Mouse (Mus musculus) hindbrain, embryonic 13.5 days (tissue): ENCODE data around the gene Add2. TPM values are rescaled to one million over a fixed set of nuclear protein-coding genes. Genes with fewer than 3 reads are reported as not detected.

Experiments
- ATAC-seq: fragments of 200-750 bp; cut with Nextera tagmentation; 2 replicates; pipeline ENCODE4 v1.8.0; 2017; ENCODE audit warnings: moderate TSS enrichment; ENCODE audit not compliant: low FRiP score
- H3K27ac ChIP-seq: fragments of 300-500 bp; sonication (generic); 2 replicates; pipeline ENCODE4 v1.5.1; 2015; ENCODE audit warnings: inconsistent platforms, mild to moderate bottlenecking, moderate library complexity
- H3K27me3 ChIP-seq: fragments of 300-500 bp; sonication (generic); 2 replicates; pipeline ENCODE4 v1.6.1; 2015; ENCODE audit warnings: mild to moderate bottlenecking, inconsistent platforms
- H3K36me3 ChIP-seq: fragments of 300-500 bp; sonication (generic); 2 replicates; pipeline ENCODE4 v1.6.1; 2015; ENCODE audit warnings: mild to moderate bottlenecking, inconsistent platforms
- H3K4me1 ChIP-seq: fragments of 300-500 bp; sonication (generic); replicated peaks from 2 replicates; pipeline ENCODE4 v1.6.1; 2015; ENCODE audit warnings: inconsistent platforms
- H3K4me2 ChIP-seq: fragments of 300-500 bp; sonication (generic); 2 replicates; pipeline ENCODE4 v1.6.1; 2015; ENCODE audit warnings: inconsistent platforms, mild to moderate bottlenecking, moderate library complexity
- H3K4me3 ChIP-seq: fragments of 300-500 bp; sonication (generic); 2 replicates; pipeline ENCODE4 v1.5.1; 2015; ENCODE audit warnings: mild to moderate bottlenecking, inconsistent platforms
- H3K9ac ChIP-seq: fragments of 300-500 bp; sonication (generic); 2 replicates; pipeline ENCODE4 v1.6.1; 2015; ENCODE audit warnings: mild to moderate bottlenecking, inconsistent platforms
- H3K9me3 ChIP-seq: fragments of 300-500 bp; sonication (generic); 2 replicates; pipeline ENCODE4 v1.6.1; 2016; ENCODE audit warnings: inconsistent platforms
- WGBS: fragments of 180-500 bp; shearing (Covaris S2); methylation state at CpG from one replicate; pipeline ENCODE4 v1.1.7; 2015; 5-methylcytosine and 5-hydroxymethylcytosine counted together
- polyA plus RNA-seq: library from polyadenylated mRNA; unstranded; fragments of >200 nt; fragmentation: Nextera tagmentation; extraction: Ambion mirVana; gene quantifications from 2 replicates; pipeline ENCODE4 v1.2.1, GENCODE M21; 2015

The Add2 gene
- polyA plus RNA-seq, 1 experiment from 2014 or later: 173 TPM

DNA sequence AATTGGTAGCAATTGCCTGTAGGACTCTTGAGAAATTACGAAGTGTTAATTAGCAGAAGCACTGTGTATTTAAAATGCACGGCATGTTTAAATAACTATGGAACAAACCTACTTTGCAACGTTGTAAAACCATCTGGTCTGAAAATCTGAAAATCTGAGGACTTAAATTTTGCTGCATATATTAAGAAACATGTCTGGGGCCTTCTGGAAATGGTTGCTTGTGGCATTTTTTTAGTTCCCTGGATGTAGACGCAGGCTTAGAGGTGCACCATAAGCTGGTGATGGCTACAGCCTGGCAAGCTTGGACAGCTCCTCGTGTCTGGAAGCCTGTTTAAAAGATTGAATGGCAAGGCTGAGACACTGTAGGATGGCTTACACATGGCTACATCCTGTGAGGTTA, 40.5 kb downstream of the Add2 start:
- WGBS: 65% methylated on average over 5 of the region's 5 CpGs
- no peak overlapping the region; the same call in 1 of the 2 replicates for H3K27ac ChIP-seq
- no peak for ATAC-seq

DNA sequence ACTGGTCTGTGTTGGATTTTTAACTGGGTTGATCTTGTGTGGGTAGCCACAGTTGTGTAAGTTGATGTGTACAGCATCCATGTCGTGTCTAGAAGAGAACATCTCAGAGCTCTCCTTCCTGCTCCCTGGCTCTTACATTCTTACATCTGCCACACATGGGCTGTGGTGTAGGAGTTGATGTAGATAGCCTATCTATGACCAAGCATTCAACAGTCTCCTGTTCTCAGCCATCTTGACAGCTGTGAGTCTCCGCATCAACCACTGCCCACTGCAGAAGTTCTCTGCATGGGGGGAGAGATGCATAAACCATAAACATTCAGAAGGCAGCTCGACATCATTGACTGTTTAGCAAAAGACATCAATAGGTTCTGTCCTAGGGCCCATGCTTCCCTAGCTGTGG, 41.4 kb downstream of the Add2 start:
- 84% methylated on average over 3 of the region's 3 CpGs for WGBS
- Histone ChIP-seq H3K4me3 (no peak overlapping the region), H3K27ac (peak overlapping the region; percentile 35; the same call in 1 of the 2 replicates), H3K36me3 (no peaks in the 10 kb centered on the region; the same call in 1 of the 2 replicates), H3K4me1 (peaks cover 90% of the 10 kb centered on the region), H3K27me3 (no peaks in the 10 kb centered on the region), H3K9ac (no peak overlapping the region), H3K4me2 (no peak overlapping the region), H3K9me3 (no peaks in the 10 kb centered on the region)
- ATAC-seq: no peak

More for the DNA sequence above, 40.5 kb downstream of the Add2 start:
- no peak overlapping the region for H3K9ac ChIP-seq
- peaks cover 90% of the 10 kb centered on the region for H3K4me1 ChIP-seq
- no peaks in the 10 kb centered on the region for H3K27me3 ChIP-seq
- no peaks in the 10 kb centered on the region for H3K9me3 ChIP-seq
- no peaks in the 10 kb centered on the region for H3K36me3 ChIP-seq
- H3K4me3 ChIP-seq: no peak overlapping the region
- no peak overlapping the region for H3K4me2 ChIP-seq

DNA sequence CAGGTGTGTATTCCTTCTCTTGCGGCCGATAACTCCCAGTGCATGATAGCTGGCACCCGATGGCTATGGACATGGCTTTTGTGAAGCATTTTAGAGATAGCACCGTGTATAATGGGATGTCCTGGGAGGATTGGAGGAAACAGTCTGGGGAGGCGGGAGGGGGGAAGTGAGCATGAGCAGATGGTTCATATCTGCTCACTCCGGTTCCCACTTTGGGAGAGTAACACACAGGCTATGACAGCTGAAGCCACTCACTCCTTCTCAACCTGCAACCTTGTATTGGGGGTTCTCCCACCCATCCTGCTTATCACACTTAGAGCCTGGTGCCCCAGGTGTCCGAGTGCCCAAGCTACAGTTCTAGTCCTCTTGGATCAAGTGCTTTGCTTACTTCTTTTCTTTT, 41.8 kb downstream of the Add2 start:
- peak overlapping the region; percentile 35; the same call in 1 of the 2 replicates for H3K27ac ChIP-seq
- H3K4me1 ChIP-seq: peaks cover 90% of the 10 kb centered on the region
- no peaks in the 10 kb centered on the region for H3K27me3 ChIP-seq
- no peak overlapping the region for H3K4me3 ChIP-seq
- no peak overlapping the region for H3K4me2 ChIP-seq
- no peak for ATAC-seq
- no peak overlapping the region for H3K9ac ChIP-seq
- WGBS: 64% methylated on average over 7 of the region's 7 CpGs
- H3K36me3 ChIP-seq: no peaks in the 10 kb centered on the region; the same call in 1 of the 2 replicates
- H3K9me3 ChIP-seq: no peaks in the 10 kb centered on the region

DNA sequence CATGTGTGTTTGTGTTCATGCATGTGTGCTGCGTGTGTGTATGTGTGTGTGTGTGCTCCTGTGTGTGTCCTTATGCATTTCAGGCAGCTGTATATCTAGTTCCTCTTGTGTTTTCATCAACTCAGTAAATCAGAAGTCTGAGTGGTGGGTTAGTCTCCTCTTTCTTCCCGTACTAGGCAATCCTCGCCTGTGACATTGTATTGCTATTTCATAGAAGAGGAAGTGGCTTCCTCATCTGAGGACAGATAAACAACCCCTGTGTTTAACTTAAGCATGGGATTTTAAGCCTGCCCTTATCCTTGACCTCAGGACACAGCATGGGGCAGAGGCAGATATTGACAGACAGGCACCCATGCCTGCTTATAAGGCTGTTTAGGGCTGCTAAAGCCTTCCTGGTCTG, 45.4 kb downstream of the Add2 start:
- Histone ChIP-seq H3K4me3 (no peak overlapping the region), H3K9me3 (no peaks in the 10 kb centered on the region), H3K27me3 (no peaks in the 10 kb centered on the region), H3K27ac (0 out of 2 replicates have a peak overlapping the region, but pooled peaks have one; percentile 32), H3K4me1 (peaks cover 92% of the 10 kb centered on the region), H3K9ac (no peak overlapping the region), H3K36me3 (no peaks in the 10 kb centered on the region; the same call in 1 of the 2 replicates), H3K4me2 (no peak overlapping the region)
- ATAC-seq: no peak
- WGBS: 83% methylated on average over 3 of the region's 3 CpGs

DNA sequence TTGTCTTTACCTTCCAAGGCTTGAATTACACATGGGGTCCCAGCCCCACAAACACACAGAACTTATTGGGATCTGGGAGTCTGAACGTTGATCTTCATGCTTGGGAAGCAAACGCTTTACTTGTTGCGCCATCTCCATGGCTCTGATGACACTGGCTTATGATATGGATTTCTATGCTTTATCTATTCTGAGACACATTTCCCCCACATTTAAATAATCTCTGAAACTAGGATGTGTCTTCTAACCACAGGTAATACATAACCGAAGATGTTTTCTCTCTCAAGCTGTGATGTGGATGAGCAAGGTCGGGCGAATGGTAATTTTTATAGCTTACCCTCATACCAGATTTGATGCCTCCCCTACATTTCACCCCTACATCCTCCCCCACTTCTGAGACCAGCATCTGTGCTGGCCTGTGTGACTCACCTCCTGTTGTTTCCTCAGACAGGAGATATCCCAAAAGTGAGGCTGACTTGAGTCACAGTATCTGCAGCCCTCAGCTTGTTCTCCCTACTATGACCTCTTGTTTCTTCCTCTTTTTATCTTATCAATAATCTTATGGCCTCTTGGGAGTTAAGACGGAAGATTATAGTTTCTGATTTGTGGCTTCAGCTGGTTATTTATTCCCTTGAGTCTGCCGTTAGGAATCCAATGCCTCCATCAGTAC, 46.2 kb downstream of the Add2 start:
- Histone ChIP-seq H3K9ac (no peak overlapping the region), H3K4me1 (peaks cover 87% of the 10 kb centered on the region), H3K4me2 (no peak overlapping the region), H3K9me3 (no peaks in the 10 kb centered on the region), H3K36me3 (no peaks in the 10 kb centered on the region; the same call in 1 of the 2 replicates), H3K27ac (peak overlapping the region; percentile 68), H3K27me3 (no peaks in the 10 kb centered on the region), H3K4me3 (no peak overlapping the region)
- ATAC-seq: no peak
- 79% methylated on average over 8 of the region's 8 CpGs for WGBS

DNA sequence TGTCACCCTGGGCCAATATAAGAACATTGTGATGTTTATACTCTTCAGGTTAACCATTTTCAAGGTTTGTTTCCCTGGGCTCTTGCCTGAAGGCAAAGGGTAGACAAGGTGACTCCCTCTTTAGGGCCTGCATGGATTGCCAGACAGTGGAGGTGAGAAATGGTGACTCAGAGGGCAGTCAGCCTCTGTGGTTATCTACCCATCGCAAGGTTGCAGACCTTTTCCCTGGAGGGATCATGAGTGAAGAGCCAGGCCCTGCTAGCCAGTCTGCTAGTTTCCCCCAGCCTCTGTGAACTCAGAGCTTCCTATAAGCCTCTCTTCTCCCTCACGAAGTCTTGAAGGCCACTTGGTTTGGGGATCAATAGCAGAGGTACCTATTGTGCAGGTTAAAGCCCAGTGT, 48.0 kb downstream of the Add2 start:
- 81% methylated on average over 2 of the region's 2 CpGs for WGBS
- Histone ChIP-seq H3K9me3 (no peaks in the 10 kb centered on the region), H3K27me3 (no peaks in the 10 kb centered on the region), H3K4me1 (peaks cover 80% of the 10 kb centered on the region), H3K36me3 (no peaks in the 10 kb centered on the region; the same call in 1 of the 2 replicates), H3K27ac (no peak overlapping the region), H3K4me3 (no peak overlapping the region), H3K4me2 (no peak overlapping the region), H3K9ac (no peak overlapping the region)
- no peak for ATAC-seq

DNA sequence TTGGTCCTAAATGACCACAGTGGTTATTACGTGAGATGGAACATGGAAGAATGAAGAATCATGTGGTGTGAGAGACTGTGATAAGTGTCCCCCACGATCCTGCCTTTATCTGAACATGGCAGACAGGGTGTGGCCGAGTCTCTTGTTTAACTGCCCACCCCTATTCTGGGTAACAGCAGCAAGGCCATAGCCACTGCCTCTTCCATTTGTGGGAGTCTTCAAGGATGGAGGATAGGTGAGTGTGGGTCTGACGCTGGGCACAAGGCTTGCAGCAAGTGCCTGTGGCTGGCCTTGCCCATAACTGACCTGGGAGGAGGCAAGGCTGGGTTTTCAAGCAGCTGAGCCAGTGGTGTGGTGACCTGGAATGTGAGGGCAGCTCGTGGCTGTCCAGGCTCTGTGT, 49.4 kb downstream of the Add2 start:
- peaks cover 4% of the 10 kb centered on the region; the same call in 1 of the 2 replicates for H3K36me3 ChIP-seq
- H3K4me2 ChIP-seq: no peak overlapping the region
- no peaks in the 10 kb centered on the region for H3K9me3 ChIP-seq
- peaks cover 69% of the 10 kb centered on the region for H3K4me1 ChIP-seq
- peak overlapping the region; percentile 25; the same call in 1 of the 2 replicates for H3K9ac ChIP-seq
- no peaks in the 10 kb centered on the region for H3K27me3 ChIP-seq
- no peak for ATAC-seq
- H3K27ac ChIP-seq: peak overlapping the region; percentile 67; the same call in 1 of the 2 replicates
- 81% methylated on average over 5 of the region's 5 CpGs for WGBS
- H3K4me3 ChIP-seq: no peak overlapping the region

DNA sequence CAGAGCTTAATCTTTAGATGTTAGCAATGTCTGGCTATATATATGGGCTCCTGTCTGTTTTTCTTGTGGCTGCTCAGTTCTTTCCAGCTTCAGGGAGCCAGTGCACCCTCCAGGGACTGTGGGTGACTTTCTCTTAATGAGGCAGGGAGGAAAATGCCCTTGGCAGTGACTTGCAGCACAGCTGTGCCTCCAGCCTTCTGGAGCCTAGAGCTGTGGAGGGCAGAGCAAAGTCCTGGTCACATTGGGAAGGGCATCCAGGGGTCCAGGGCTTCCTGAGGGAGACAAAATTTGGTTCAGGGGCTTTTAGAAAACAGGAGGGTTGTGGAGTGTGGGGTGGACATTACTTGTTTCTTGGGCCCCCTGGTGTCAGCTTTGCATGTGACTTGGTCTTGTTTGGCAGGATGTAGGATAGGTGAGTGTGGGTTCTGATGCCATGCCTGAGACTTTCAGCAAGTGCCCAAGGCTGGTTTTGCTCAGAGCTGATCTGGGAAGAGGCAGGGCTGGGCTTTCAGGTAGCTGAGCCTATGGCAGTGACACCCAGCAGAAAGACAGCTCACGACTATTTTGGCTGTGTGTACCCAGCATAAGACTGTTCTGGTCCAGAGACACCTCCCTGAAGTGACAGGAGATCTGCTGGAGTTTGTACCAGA, 50.0 kb downstream of the Add2 start:
- Histone ChIP-seq H3K27ac (peak overlapping the region; percentile 67), H3K4me1 (peaks cover 65% of the 10 kb centered on the region), H3K9me3 (no peaks in the 10 kb centered on the region), H3K4me2 (no peak overlapping the region), H3K4me3 (no peak overlapping the region), H3K9ac (peak overlapping the region; percentile 25; the same call in 1 of the 2 replicates), H3K27me3 (no peaks in the 10 kb centered on the region), H3K36me3 (peaks cover 10% of the 10 kb centered on the region)
- no peak for ATAC-seq
- WGBS: 89% methylated on average over 1 of the region's 1 CpGs

DNA sequence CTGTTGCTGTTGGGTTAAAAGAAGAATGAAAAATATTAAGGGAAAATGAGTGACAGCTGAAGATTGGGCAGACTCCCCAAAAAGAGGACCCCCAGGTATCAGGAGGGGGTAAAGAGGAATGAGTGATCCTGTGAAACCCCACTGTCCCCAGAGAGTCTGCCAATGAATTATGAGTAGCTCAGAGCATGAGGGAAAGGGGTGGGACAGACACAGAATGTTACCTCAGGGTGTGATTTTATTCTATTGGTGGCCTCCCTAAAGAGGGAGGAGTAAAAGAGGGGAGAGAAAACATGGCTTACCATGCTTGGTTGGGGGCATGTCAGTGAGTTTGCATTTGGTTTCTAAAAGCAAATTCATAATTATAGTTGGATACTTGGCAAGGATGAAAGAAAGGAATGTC, 50.8 kb downstream of the Add2 start:
- H3K27ac ChIP-seq: no peak overlapping the region
- no peak overlapping the region for H3K4me3 ChIP-seq
- no peak for ATAC-seq
- peaks cover 57% of the 10 kb centered on the region for H3K4me1 ChIP-seq
- no peak overlapping the region for H3K4me2 ChIP-seq
- H3K9ac ChIP-seq: no peak overlapping the region
- H3K9me3 ChIP-seq: no peaks in the 10 kb centered on the region
- no peaks in the 10 kb centered on the region for H3K27me3 ChIP-seq
- H3K36me3 ChIP-seq: peaks cover 17% of the 10 kb centered on the region

DNA sequence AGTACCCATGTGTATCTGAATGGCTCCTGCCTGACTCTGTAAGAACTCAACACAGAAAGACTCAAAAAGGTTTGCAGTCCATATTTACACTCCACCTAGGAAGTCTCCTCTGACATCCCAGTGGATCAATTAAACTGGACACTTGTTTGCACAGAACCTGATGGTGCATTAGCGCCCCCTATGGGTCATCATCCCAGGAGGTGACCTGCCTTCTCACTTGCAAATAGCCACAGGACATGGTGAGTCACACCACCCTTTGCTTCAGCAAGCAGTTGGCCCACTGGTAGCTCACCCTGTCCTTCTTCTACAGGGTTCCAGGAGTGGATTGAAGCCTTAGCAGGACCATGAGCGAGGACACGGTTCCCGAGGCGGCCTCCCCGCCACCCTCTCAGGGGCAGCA, 57.0 kb downstream of the Add2 start:
- 58% methylated on average over 6 of the region's 6 CpGs for WGBS
- Histone ChIP-seq H3K4me1 (peaks cover 23% of the 10 kb centered on the region), H3K9me3 (no peaks in the 10 kb centered on the region), H3K27me3 (no peaks in the 10 kb centered on the region), H3K36me3 (peaks cover 45% of the 10 kb centered on the region), H3K4me2 (no peak overlapping the region), H3K27ac (no peak overlapping the region), H3K9ac (no peak overlapping the region), H3K4me3 (no peak overlapping the region)
- ATAC-seq: no peak

DNA sequence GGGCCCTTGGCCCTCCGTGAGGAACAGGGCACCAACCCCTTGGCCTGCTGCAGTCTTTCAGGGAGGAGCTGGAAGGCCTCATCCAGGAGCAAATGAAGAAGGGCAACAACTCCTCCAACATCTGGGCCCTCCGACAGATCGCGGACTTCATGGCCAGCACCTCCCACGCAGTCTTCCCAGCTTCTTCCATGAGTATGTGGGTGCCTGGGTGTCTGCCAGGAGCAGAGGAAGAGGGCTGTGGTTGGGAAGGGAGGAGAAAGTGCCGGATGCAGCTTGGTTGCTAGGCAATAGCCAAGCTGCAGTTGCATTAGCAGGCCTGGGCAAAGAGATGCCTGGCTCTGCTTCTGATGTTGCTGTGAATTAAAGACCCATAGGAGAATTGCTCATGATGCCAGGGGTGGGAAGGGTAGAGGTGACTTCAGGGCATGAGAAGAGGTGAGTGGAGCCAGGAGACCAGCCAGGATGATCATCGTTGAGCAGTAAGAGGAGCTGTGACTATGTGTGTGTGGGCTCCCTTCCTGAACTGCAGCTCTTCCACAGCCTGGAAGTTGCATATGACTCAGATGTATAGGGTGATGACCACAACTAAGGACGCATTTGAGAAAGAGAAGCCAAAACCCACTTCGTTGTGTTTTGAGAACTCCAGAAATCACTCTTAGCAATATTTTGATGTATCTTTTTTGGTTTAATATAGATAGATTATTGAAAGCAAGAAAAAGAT, 58.5 kb downstream of the Add2 start:
- Histone ChIP-seq H3K4me2 (no peak overlapping the region), H3K27ac (peak overlapping the region; percentile 78), H3K9me3 (no peaks in the 10 kb centered on the region), H3K27me3 (no peaks in the 10 kb centered on the region), H3K9ac (peak overlapping the region; percentile 1), H3K4me3 (no peak overlapping the region), H3K36me3 (peaks cover 55% of the 10 kb centered on the region), H3K4me1 (peaks cover 18% of the 10 kb centered on the region)
- no peak for ATAC-seq
- 68% methylated on average over 9 of the region's 9 CpGs for WGBS

DNA sequence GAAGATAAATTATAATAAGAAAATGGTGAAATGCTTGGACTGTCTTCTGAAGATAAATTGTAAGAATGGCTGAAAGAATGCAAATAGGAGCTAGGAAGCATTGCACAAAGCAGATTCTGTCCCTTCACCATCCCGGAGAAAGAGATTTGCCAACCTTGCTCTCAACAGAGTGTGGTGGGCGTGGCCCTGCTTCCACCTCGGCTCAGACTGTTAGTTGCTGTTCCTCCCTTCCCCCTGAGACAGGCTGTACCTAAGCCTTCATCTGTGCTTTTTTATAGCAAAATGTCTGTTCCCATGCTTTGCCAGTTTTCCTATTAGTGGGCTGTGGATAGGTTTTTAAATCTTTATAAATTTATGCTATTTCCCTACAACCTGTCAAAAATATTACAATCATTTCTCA, 59.3 kb downstream of the Add2 start:
- ATAC-seq: no peak
- no peak overlapping the region for H3K4me2 ChIP-seq
- H3K9me3 ChIP-seq: no peaks in the 10 kb centered on the region
- H3K9ac ChIP-seq: no peak overlapping the region
- H3K36me3 ChIP-seq: peaks cover 59% of the 10 kb centered on the region
- peaks cover 18% of the 10 kb centered on the region for H3K4me1 ChIP-seq
- peak overlapping the region; percentile 58 for H3K27ac ChIP-seq
- H3K27me3 ChIP-seq: no peaks in the 10 kb centered on the region
- no peak overlapping the region for H3K4me3 ChIP-seq
- 42% methylated on average over 3 of the region's 3 CpGs for WGBS
